Mouse (Mus musculus) heart, embryonic 16.5 days (tissue): ENCODE data around the gene Zglp1. TPM values are rescaled to one million over a fixed set of nuclear protein-coding genes. Genes with fewer than 3 reads are reported as not detected.

Experiments used
- ATAC-seq: fragments of 200-750 bp; cut with Nextera tagmentation; replicated peaks from 2 replicates; pipeline ENCODE4 v1.8.0; 2017; ENCODE audit warnings: moderate number of reproducible peaks; ENCODE audit not compliant: insufficient read depth, low FRiP score; ENCODE audit errors: extremely low read depth
- H3K27ac ChIP-seq: fragments of 300-500 bp; sonication (generic); 2 replicates; pipeline ENCODE4 v1.5.1; 2014; ENCODE audit warnings: mild to moderate bottlenecking, low read length, control low read depth, moderate library complexity
- H3K27me3 ChIP-seq: fragments of 300-500 bp; sonication (generic); 2 replicates; pipeline ENCODE4 v1.6.1; 2014; ENCODE audit warnings: low read length, mixed read lengths; ENCODE audit not compliant: control insufficient read depth, insufficient read depth
- H3K36me3 ChIP-seq: fragments of 300-500 bp; sonication (generic); 2 replicates; pipeline ENCODE4 v1.6.1; 2014; ENCODE audit not compliant: control insufficient read depth, insufficient read depth
- H3K4me1 ChIP-seq: fragments of 300-500 bp; sonication (generic); 2 replicates; pipeline ENCODE4 v1.6.1; 2014; ENCODE audit warnings: low read length, mixed read lengths; ENCODE audit not compliant: control insufficient read depth, insufficient read depth
- H3K4me2 ChIP-seq: fragments of 300-500 bp; sonication (generic); 2 replicates; pipeline ENCODE4 v1.6.1; 2014; ENCODE audit warnings: low read depth, mild to moderate bottlenecking, control low read depth, low read length
- H3K4me3 ChIP-seq: fragments of 300-500 bp; sonication (generic); 2 replicates; pipeline ENCODE4 v1.5.1; 2014; ENCODE audit warnings: mild to moderate bottlenecking, control low read depth, low read length
- H3K9ac ChIP-seq: fragments of 300-500 bp; sonication (generic); 2 replicates; pipeline ENCODE4 v1.6.1; 2014; ENCODE audit warnings: low read length, control low read depth
- H3K9me3 ChIP-seq: fragments of 300-500 bp; sonication (generic); replicated peaks from 2 replicates; pipeline ENCODE4 v1.6.1; 2016; ENCODE audit warnings: low read length; ENCODE audit not compliant: control insufficient read depth
- WGBS: fragments of 180-500 bp; shearing (Covaris S2); extraction: QIAGEN DNeasy Blood & Tissue Kit; methylation state at CpG from one replicate; pipeline ENCODE4 v1.1.7; 2014; 5-methylcytosine and 5-hydroxymethylcytosine counted together
- polyA plus RNA-seq: library from polyadenylated mRNA; unstranded; fragments of >200 nt; fragmentation: Nextera tagmentation; extraction: Ambion mirVana; gene quantifications from 2 replicates; pipeline ENCODE4 v1.2.1, GENCODE M21; 2015

Zglp1 gene
- polyA plus RNA-seq, 1 experiment from 2014 or later: 0.77 TPM

- H3K27ac ChIP-seq: no peak overlapping the region
- ATAC-seq: no peak
Measured at GRCm38 (mm10) chr9:21100447-21101161, 33.7 kb upstream of the Zglp1 start.

GRCm38 (mm10) chr9:21097793-21098192 lies 30.9 kb upstream of the Zglp1 start:
- 49% methylated on average over 8 of the region's 8 CpGs for WGBS
- Histone ChIP-seq H3K27ac (no peak overlapping the region), H3K4me3 (no peak overlapping the region)

More at GRCm38 (mm10) chr9:21100447-21101161, 33.7 kb upstream of the Zglp1 start:
- WGBS: 39% methylated on average over 15 of the region's 15 CpGs
- Histone ChIP-seq H3K27me3 (no peaks in the 10 kb centered on the region), H3K4me1 (peaks cover 4% of the 10 kb centered on the region; the same call in 1 of the 2 replicates), H3K4me3 (no peak overlapping the region), H3K9ac (0 out of 2 replicates have a peak overlapping the region, but pooled peaks have one; percentile 32), H3K9me3 (no peaks in the 10 kb centered on the region), H3K36me3 (no peaks in the 10 kb centered on the region), H3K4me2 (no peak overlapping the region)

GRCm38 (mm10) chr9:21095958-21096357 lies 29.1 kb upstream of the Zglp1 start:
- Histone ChIP-seq H3K9me3 (no peaks in the 10 kb centered on the region), H3K4me3 (no peak overlapping the region), H3K27ac (no peak overlapping the region), H3K9ac (no peak overlapping the region), H3K27me3 (no peaks in the 10 kb centered on the region), H3K36me3 (no peaks in the 10 kb centered on the region), H3K4me1 (peaks cover 6% of the 10 kb centered on the region), H3K4me2 (no peak overlapping the region)
- no peak for ATAC-seq
- WGBS: 92% methylated on average over 4 of the region's 4 CpGs

More at GRCm38 (mm10) chr9:21097793-21098192, 30.9 kb upstream of the Zglp1 start:
- no peaks in the 10 kb centered on the region for H3K27me3 ChIP-seq
- ATAC-seq: no peak
- no peak overlapping the region for H3K9ac ChIP-seq
- H3K36me3 ChIP-seq: no peaks in the 10 kb centered on the region
- H3K9me3 ChIP-seq: no peaks in the 10 kb centered on the region
- no peak overlapping the region for H3K4me2 ChIP-seq
- H3K4me1 ChIP-seq: peaks cover 4% of the 10 kb centered on the region; the same call in 1 of the 2 replicates

GRCm38 (mm10) chr9:21093423-21093822 lies 26.5 kb upstream of the Zglp1 start:
- Histone ChIP-seq H3K27me3 (no peaks in the 10 kb centered on the region), H3K27ac (no peak overlapping the region), H3K9me3 (no peaks in the 10 kb centered on the region), H3K4me1 (peaks cover 15% of the 10 kb centered on the region), H3K36me3 (peaks cover 11% of the 10 kb centered on the region), H3K9ac (no peak overlapping the region), H3K4me2 (no peak overlapping the region), H3K4me3 (no peak overlapping the region)
- no peak for ATAC-seq
- 90% methylated on average over 9 of the region's 9 CpGs for WGBS

GRCm38 (mm10) chr9:21091707-21092320 lies 24.9 kb upstream of the Zglp1 start, which contains the start of the genes Gm38431 and Raver1:
Gene Gm38431, minus strand, starts transcription at chr9:21091997.
Gene Raver1, minus strand, starts transcription at chr9:21092008.
- H3K27me3 ChIP-seq: no peaks in the 10 kb centered on the region
- WGBS: under 1% methylated on average over 54 of the region's 54 CpGs
- H3K4me2 ChIP-seq: peak within 1 kb of the TSS; percentile 91
- H3K36me3 ChIP-seq: peaks cover 24% of the 10 kb centered on the region
- H3K4me1 ChIP-seq: peaks cover 15% of the 10 kb centered on the region
- H3K4me3 ChIP-seq: peak within 1 kb of the TSS; percentile 75
- no peaks in the 10 kb centered on the region for H3K9me3 ChIP-seq
- peak within 1 kb of the TSS; percentile 88 for H3K27ac ChIP-seq
- H3K9ac ChIP-seq: peak within 1 kb of the TSS; percentile 85
- peak; percentile 100 for ATAC-seq

- peak overlapping the region; percentile 88 for H3K27ac ChIP-seq
- peak overlapping the region; percentile 85 for H3K9ac ChIP-seq
- ATAC-seq: no peak
- H3K27me3 ChIP-seq: no peaks in the 10 kb centered on the region
- H3K4me3 ChIP-seq: peak overlapping the region; percentile 75
- H3K9me3 ChIP-seq: no peaks in the 10 kb centered on the region
- H3K36me3 ChIP-seq: peaks cover 31% of the 10 kb centered on the region
- peaks cover 15% of the 10 kb centered on the region for H3K4me1 ChIP-seq
- 2% methylated on average over 24 of the region's 24 CpGs for WGBS
- peak overlapping the region; percentile 91 for H3K4me2 ChIP-seq
Measured at GRCm38 (mm10) chr9:21090972-21091706, 24.2 kb upstream of the Zglp1 start.

- peaks cover 37% of the 10 kb centered on the region for H3K36me3 ChIP-seq
- H3K4me2 ChIP-seq: peak overlapping the region; percentile 91
- ATAC-seq: no peak
- peak overlapping the region; percentile 75 for H3K4me3 ChIP-seq
- H3K9me3 ChIP-seq: no peaks in the 10 kb centered on the region
- H3K4me1 ChIP-seq: peaks cover 15% of the 10 kb centered on the region
- H3K9ac ChIP-seq: peak overlapping the region; percentile 85
- H3K27me3 ChIP-seq: no peaks in the 10 kb centered on the region
- H3K27ac ChIP-seq: no peak overlapping the region
- WGBS: 84% methylated on average over 1 of the region's 1 CpGs
Measured at GRCm38 (mm10) chr9:21090537-21090936, 23.6 kb upstream of the Zglp1 start.

GRCm38 (mm10) chr9:21083324-21083723 lies 16.4 kb upstream of the Zglp1 start:
- no peak overlapping the region for H3K27ac ChIP-seq
- peaks cover 3% of the 10 kb centered on the region; the same call in 1 of the 2 replicates for H3K4me1 ChIP-seq
- H3K27me3 ChIP-seq: no peaks in the 10 kb centered on the region
- no peak overlapping the region for H3K4me2 ChIP-seq
- H3K9me3 ChIP-seq: no peaks in the 10 kb centered on the region
- H3K4me3 ChIP-seq: no peak overlapping the region
- H3K9ac ChIP-seq: no peak overlapping the region
- WGBS: 34% methylated on average over 3 of the region's 3 CpGs
- H3K36me3 ChIP-seq: peaks cover 91% of the 10 kb centered on the region
- peak; percentile 49 for ATAC-seq
